Comparison of ENCODE assay signal across 8 mouse cellular contexts in the genomic region with DNA sequence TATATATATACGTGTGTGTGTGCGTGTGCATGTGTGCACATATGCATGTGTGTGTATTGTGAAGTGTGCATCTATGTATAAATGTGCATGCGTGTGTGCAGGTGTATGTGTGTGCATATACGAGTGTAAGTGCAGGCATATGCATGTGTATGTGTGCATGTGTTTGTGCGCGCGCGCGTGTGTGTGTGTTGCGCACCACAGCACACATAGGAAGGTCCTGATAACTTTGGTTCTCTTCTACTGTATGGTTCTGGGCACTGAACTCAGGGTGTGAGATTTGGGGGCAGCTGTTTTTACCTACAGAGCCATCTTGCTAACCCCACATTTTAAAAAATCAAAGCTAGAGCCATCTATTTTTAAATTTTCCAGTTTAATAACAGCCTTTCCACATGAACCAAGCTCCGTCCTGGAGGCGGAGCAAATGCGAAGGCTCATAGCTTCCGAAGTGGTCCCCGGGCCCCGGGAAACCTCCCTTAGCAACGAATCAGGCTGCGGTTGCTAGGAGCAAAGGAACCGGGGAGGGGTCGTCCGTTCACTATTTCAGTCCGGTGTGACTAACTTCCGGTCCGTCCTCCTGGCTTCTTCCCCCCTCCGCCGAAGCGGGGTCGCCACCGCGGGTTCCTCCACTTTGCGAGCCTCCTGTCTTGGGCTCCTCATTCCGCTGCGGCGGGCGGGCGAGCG. TPM values are rescaled to one million over a fixed set of nuclear protein-coding genes. Genes with fewer than 3 reads are reported as not detected.
DNase-seq lines count a peak whose midpoint lies in the region; ATAC-seq and TF ChIP-seq lines count a peak whose summit lies in the region.

No protein-coding gene starts in this region.

- in situ Hi-C loops in Patski (cut with MboI; ENCODE audit: low pct_unique_long_range_greater_than_20kb) = no loop called here

- H3K9me3 ChIP-seq in hindbrain, embryonic 16.5 days (ENCODE audit: control insufficient read depth, low read length) = no peaks in the 10 kb centered on the region

- DNase-seq in Patski (ENCODE audit: low read depth, low spot score) = peak; percentile 77
- DNase-seq in cerebellum, postnatal 14 days = peak; percentile 96 to 98
- DNase-seq in gastrocnemius, adult 18-20 months (ENCODE audit: low spot score) = peak; percentile 92
- peak; percentile 92 to 93 for DNase-seq in left cerebral cortex, adult 18-20 months (ENCODE audit: low spot score in 2 of 2)
- DNase-seq in right cerebral cortex, adult 18-20 months = peak; percentile 93
- peak; percentile 76 for DNase-seq in urinary bladder, postnatal 10 days (ENCODE audit: low spot score)

- no peak for TF ChIP-seq CTCF in Patski (IDR thresholded peaks at IDR 0.05)

- H3K4me2 ChIP-seq in hindbrain, embryonic 16.5 days (ENCODE audit: low read length) = peak overlapping the region; percentile 98

- H3K27ac ChIP-seq in hindbrain, embryonic 16.5 days (ENCODE audit: low read depth, low read length) = peak overlapping the region; percentile 84
- H3K27ac ChIP-seq in macrophage = no peak overlapping the region

- H3K27me3 ChIP-seq in Patski = no peaks in the 10 kb centered on the region
- H3K27me3 ChIP-seq in hindbrain, embryonic 16.5 days (replicated peaks; ENCODE audit: control insufficient read depth, insufficient read depth, low read length) = no peaks in the 10 kb centered on the region

- CTCF ChIA-PET in Patski (lab: Charles Lee) = interaction anchor here (0.8 to 1.6 kb wide), 2 partner anchors 27 to 31 kb away, joined by 3 read pairs; partner anchors contain the start of gene Ung

- peak; percentile 73 for ATAC-seq in Patski
- ATAC-seq in hindbrain, embryonic 16.5 days = peak; percentile 94

- peaks cover 4% of the 10 kb centered on the region; the same call in 1 of the 2 replicates for H3K79me2 ChIP-seq in macrophage (ENCODE audit: inconsistent target)

- POLR2A ChIA-PET in Patski (lab: Charles Lee) = interaction anchor here (1.1 kb wide), 1 partner anchor 8 kb away, joined by 3 read pairs; the partner anchor contains the start of gene Svop

- peaks cover 15% of the 10 kb centered on the region for H3K4me1 ChIP-seq in hindbrain, embryonic 16.5 days (ENCODE audit: control insufficient read depth, insufficient read depth, low read depth, low read length)

- H3K36me3 ChIP-seq in hindbrain, embryonic 16.5 days (ENCODE audit: control insufficient read depth, insufficient read depth, low read length) = peaks cover 8% of the 10 kb centered on the region; the same call in 1 of the 2 replicates
- no peaks in the 10 kb centered on the region for H3K36me3 ChIP-seq in macrophage (ENCODE audit: inconsistent target)

- peak overlapping the region; percentile 93 for H3K4me3 ChIP-seq in hindbrain, embryonic 16.5 days (ENCODE audit: low read length)
- peak overlapping the region; percentile 34 for H3K4me3 ChIP-seq in macrophage (ENCODE audit: inconsistent target)

- 8% methylated on average over 33 of the region's 37 CpGs for WGBS in hindbrain, embryonic 16.5 days
- 12% methylated on average over 37 of the region's 37 CpGs for WGBS in macrophage (ENCODE audit: missing documents)

- peak overlapping the region; percentile 98 for H3K9ac ChIP-seq in hindbrain, embryonic 16.5 days (ENCODE audit: low read depth, low read length)

RNA-seq across cellular contexts. Expression of gene Svop, which starts 8.5 kb away (rescaled TPM):
- polyA plus RNA-seq in Patski (2021) = 0.06 TPM
- not detected for total RNA-seq in gastrocnemius, adult 18-20 months (2021)
- 97.2 and 98.7 TPM in 2 replicates for polyA plus RNA-seq in hindbrain, embryonic 16.5 days (2015; fragmentation: Nextera tagmentation; extraction: Ambion mirVana)
- 100 to 1,000 TPM; 187 to 192 TPM for total RNA-seq in left cerebral cortex, adult 18-20 months (2021)
- not detected for total RNA-seq in macrophage (2018; cell fraction: chromatin; rRNA removed)
- not detected for total RNA-seq in macrophage (2018; cell fraction: cytosol; rRNA removed)
- total RNA-seq in macrophage (2018; cell fraction: nucleus; rRNA removed) = not detected
- polyA plus RNA-seq in macrophage (2018) = not detected in 3 replicates

RNA-seq across cellular contexts. Expression of gene Alkbh2, which starts 28.2 kb away (rescaled TPM):
- 34.1 TPM for polyA plus RNA-seq in Patski (2021)
- 1 to 10 TPM in 1 of 2 experiments, under 1 TPM in 1; 0.53 to 1.0 TPM for total RNA-seq in gastrocnemius, adult 18-20 months (2021)
- polyA plus RNA-seq in hindbrain, embryonic 16.5 days (2015; fragmentation: Nextera tagmentation; extraction: Ambion mirVana) = 4.9 and 6.4 TPM in 2 replicates
- 1 to 10 TPM; 5.6 to 5.7 TPM for total RNA-seq in left cerebral cortex, adult 18-20 months (2021)
- 1 to 10 TPM in 13 of 26 experiments, under 1 TPM in 2, not detected in 11; 0.88 to 3.6 (median 1.5) TPM for total RNA-seq in macrophage (2018; cell fraction: chromatin; rRNA removed)
- 1 to 10 TPM in 23 of 26 experiments, under 1 TPM in 3; 0.72 to 3.4 (median 2.2) TPM for total RNA-seq in macrophage (2018; cell fraction: cytosol; rRNA removed)
- total RNA-seq in macrophage (2018; cell fraction: nucleus; rRNA removed) = 1 to 10 TPM in 14 of 26 experiments, under 1 TPM in 4, not detected in 8; 0.63 to 4.8 (median 1.6) TPM
- polyA plus RNA-seq in macrophage (2018) = 0.95 to 4.5 TPM (median 3.3 TPM) in 3 replicates

RNA-seq across cellular contexts. Expression of gene Ung, which starts 30.3 kb away (rescaled TPM):
- polyA plus RNA-seq in Patski (2021) (13.2 TPM), macrophage (2018) (0.70 to 14.0 TPM (median 3.2 TPM) in 3 replicates)
- 1 to 10 TPM; 6.0 to 9.2 TPM for total RNA-seq in gastrocnemius, adult 18-20 months (2021)
- 12.1 and 14.4 TPM in 2 replicates for polyA plus RNA-seq in hindbrain, embryonic 16.5 days (2015; fragmentation: Nextera tagmentation; extraction: Ambion mirVana)
- total RNA-seq in left cerebral cortex, adult 18-20 months (2021) = 1 to 10 TPM; 1.6 to 3.4 TPM
- 1 to 10 TPM in 12 of 26 experiments, under 1 TPM in 9, not detected in 5; 0.26 to 2.6 (median 1.1) TPM for total RNA-seq in macrophage (2018; cell fraction: chromatin; rRNA removed)
- 1 to 10 TPM in 14 of 26 experiments, under 1 TPM in 12; 0.38 to 1.9 (median 1.1) TPM for total RNA-seq in macrophage (2018; cell fraction: cytosol; rRNA removed)
- total RNA-seq in macrophage (2018; cell fraction: nucleus; rRNA removed) = 10 to 100 TPM in 1 of 26 experiments, 1 to 10 TPM in 9, under 1 TPM in 14, not detected in 2; 0.30 to 10.5 (median 0.91) TPM

RNA-seq across cellular contexts. Expression of gene Usp30, which starts 34.6 kb away (rescaled TPM):
- polyA plus RNA-seq in Patski (2021) (36.2 TPM), macrophage (2018) (8.4 to 11.9 TPM (median 8.4 TPM) in 3 replicates)
- 1 to 10 TPM; 7.2 to 8.2 TPM for total RNA-seq in gastrocnemius, adult 18-20 months (2021)
- polyA plus RNA-seq in hindbrain, embryonic 16.5 days (2015; fragmentation: Nextera tagmentation; extraction: Ambion mirVana) = 18.6 and 20.7 TPM in 2 replicates
- 10 to 100 TPM; 34.9 to 36.9 TPM for total RNA-seq in left cerebral cortex, adult 18-20 months (2021)
- total RNA-seq in macrophage (2018; cell fraction: chromatin; rRNA removed) = 10 to 100 TPM in 16 of 26 experiments, 1 to 10 TPM in 10; 1.1 to 36.3 (median 15.1) TPM
- 10 to 100 TPM in 12 of 26 experiments, 1 to 10 TPM in 14; 4.3 to 12.0 (median 9.8) TPM for total RNA-seq in macrophage (2018; cell fraction: cytosol; rRNA removed)
- 10 to 100 TPM in 11 of 26 experiments, 1 to 10 TPM in 15; 2.6 to 23.7 (median 9.0) TPM for total RNA-seq in macrophage (2018; cell fraction: nucleus; rRNA removed)

RNA-seq across cellular contexts. Expression of gene Acacb, which starts 46.5 kb away (rescaled TPM):
- polyA plus RNA-seq in Patski (2021) (13.4 TPM), macrophage (2018) (0.17 to 0.30 TPM (median 0.29 TPM) in 3 replicates)
- 100 to 1,000 TPM; 154 to 158 TPM for total RNA-seq in gastrocnemius, adult 18-20 months (2021)
- polyA plus RNA-seq in hindbrain, embryonic 16.5 days (2015; fragmentation: Nextera tagmentation; extraction: Ambion mirVana) = 5.4 and 5.5 TPM in 2 replicates
- 1 to 10 TPM; 2.8 to 6.2 TPM for total RNA-seq in left cerebral cortex, adult 18-20 months (2021)
- total RNA-seq in macrophage (2018; cell fraction: chromatin; rRNA removed) = 1 to 10 TPM; 2.0 to 7.4 (median 3.6) TPM
- 1 to 10 TPM in 2 of 26 experiments, under 1 TPM in 24; 0.19 to 1.3 (median 0.54) TPM for total RNA-seq in macrophage (2018; cell fraction: cytosol; rRNA removed)
- 1 to 10 TPM in 19 of 26 experiments, under 1 TPM in 7; 0.41 to 3.9 (median 1.5) TPM for total RNA-seq in macrophage (2018; cell fraction: nucleus; rRNA removed)

Comparison
In these comparisons a context has a peak if more than half of its experiments do, and no peak if none do; other contexts are left out.
1. RNA of gene Svop, which starts 8.5 kb away (polyA plus RNA-seq): 97.2 to 98.7 TPM in hindbrain, embryonic 16.5 days; 0.06 TPM in Patski (single experiment) and not detected in macrophage; every median in the first group is over 10 times any median in the second.
2. Peak in every context shown above with its lines, with median percentiles within 50 percentile points of each other: DNase-seq.